Mouse (Mus musculus) E14TG2a.4 (cell line): ENCODE data around the gene Rbfox1.

Experiments
- H3K27me3 ChIP-seq: 2 replicates; pipeline ENCODE4 v1.6.1; 2014; ENCODE audit warnings: low read length, control low read depth; ENCODE audit not compliant: insufficient read depth
- H3K36me3 ChIP-seq: 2 replicates; pipeline ENCODE4 v1.6.1; 2014; ENCODE audit warnings: low read length, control low read depth; ENCODE audit not compliant: insufficient read depth
- H3K4me1 ChIP-seq: replicated peaks from 2 replicates; pipeline ENCODE4 v1.6.1; 2014; ENCODE audit warnings: low read depth, low read length, control low read depth
- H3K4me3 ChIP-seq: replicated peaks from 2 replicates; pipeline ENCODE4 v1.5.1; 2014; ENCODE audit warnings: mild to moderate bottlenecking, low read length
- H3K9me3 ChIP-seq: 2 replicates; pipeline ENCODE4 v1.6.1; 2014; ENCODE audit warnings: low read length, control low read depth
- CTCF ChIP-seq: conservative IDR thresholded peaks from 2 replicates; pipeline ENCODE4 v1.5.1; 2014; ENCODE audit warnings: low read length
- NANOG ChIP-seq: IDR thresholded peaks from 2 replicates; pipeline ENCODE4 v1.6.1; 2014; ENCODE audit warnings: borderline replicate concordance, low read length, mixed read lengths
- POU5F1 ChIP-seq: IDR thresholded peaks from 2 replicates; pipeline ENCODE4 v1.6.1; 2014; ENCODE audit warnings: low read length, borderline replicate concordance

The Rbfox1 gene

DNA sequence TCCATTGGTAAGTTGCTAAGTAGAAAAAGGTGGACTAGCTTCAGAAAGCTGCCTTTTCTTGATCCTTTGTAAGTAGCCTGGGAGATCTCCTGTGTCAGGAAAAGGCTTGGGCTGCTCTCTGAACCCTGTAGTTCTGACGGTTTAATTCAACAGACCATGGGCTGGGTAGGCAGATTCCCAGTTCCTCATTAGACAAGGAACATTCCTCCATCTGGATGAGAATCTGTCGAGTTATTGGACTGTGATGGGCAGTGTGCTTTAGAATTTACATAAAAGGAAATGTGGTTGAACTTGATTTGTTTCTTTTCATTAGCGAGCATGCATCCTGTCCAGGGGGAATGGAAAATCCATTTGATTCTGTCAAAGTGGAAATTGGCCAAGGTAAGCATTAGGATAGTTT is 68.0 kb downstream of the Rbfox1 start:
- Histone ChIP-seq H3K9me3 (no peaks in the 10 kb centered on the region), H3K4me3 (no peak overlapping the region), H3K27me3 (no peaks in the 10 kb centered on the region), H3K36me3 (no peaks in the 10 kb centered on the region), H3K4me1 (no peaks in the 10 kb centered on the region)
- TF ChIP-seq CTCF = no peak
- no peak for TF ChIP-seq NANOG
- TF ChIP-seq POU5F1 = no peak

DNA sequence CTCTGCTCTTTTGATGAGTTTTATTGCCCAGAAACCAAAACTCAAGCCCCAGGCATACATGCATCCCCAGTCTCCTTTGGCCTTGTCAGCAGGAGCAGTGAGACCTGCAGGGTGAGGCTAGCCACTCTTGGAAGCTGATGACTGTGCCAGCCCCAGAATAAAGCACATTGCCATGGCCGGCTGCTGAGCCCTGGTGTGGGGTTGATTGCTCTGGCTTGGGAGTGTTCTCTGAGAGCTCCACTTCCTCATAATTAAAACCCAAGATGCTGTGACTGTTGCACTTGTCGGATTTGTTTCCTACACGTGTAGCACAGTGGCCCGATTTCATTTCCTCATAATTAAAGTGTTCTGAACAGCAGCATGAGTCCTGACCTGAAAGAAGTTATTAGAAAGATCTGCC is 72.3 kb downstream of the Rbfox1 start:
- no peaks in the 10 kb centered on the region for H3K36me3 ChIP-seq
- no peaks in the 10 kb centered on the region for H3K4me1 ChIP-seq
- no peak for TF ChIP-seq POU5F1
- no peak for TF ChIP-seq NANOG
- TF ChIP-seq CTCF = no peak
- H3K27me3 ChIP-seq = no peaks in the 10 kb centered on the region
- no peaks in the 10 kb centered on the region for H3K9me3 ChIP-seq
- no peak overlapping the region for H3K4me3 ChIP-seq

DNA sequence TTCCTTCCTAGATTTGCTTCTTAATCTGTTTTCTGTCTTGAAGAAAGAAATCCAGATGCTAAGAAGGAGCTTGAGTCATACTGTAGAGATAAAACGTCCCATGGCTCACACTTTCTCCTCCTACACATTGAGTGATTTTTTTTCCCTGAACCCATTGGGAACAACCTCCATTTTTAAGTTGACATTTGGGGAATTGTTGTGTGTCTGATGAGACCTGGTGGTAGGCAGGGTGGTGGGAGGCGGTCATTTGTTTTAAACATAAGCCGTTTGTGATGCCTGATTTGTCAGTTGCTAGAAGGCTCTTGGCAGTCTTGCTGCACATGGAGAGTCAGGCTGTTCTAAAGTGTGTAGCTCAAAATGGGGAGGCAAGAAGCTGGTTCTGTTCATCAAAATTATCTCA is 76.6 kb downstream of the Rbfox1 start:
- no peak overlapping the region for H3K4me3 ChIP-seq
- no peaks in the 10 kb centered on the region for H3K4me1 ChIP-seq
- no peaks in the 10 kb centered on the region for H3K27me3 ChIP-seq
- TF ChIP-seq NANOG (no peak), CTCF (no peak), POU5F1 (no peak)
- H3K36me3 ChIP-seq = no peaks in the 10 kb centered on the region
- H3K9me3 ChIP-seq = no peaks in the 10 kb centered on the region

DNA sequence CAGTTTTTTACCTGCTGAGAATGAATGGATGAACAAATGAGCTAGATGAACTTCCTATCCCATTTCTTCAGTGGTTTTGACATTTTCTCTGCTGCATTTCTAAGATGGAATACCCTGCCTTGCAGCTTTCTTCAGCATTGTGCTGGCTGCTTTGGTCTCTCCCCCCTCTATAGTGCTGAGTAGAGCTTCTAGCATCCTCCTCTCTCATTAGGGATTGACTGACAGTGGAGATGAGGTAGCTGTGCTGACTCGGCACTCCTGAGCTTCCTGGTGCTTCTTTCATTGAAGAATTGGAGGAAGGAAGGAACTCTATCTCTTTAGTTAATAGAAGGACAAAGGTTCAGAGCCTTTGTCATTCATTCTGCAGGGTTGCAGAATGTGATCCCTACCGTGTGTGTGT is 89.0 kb downstream of the Rbfox1 start:
- no peaks in the 10 kb centered on the region for H3K9me3 ChIP-seq

DNA sequence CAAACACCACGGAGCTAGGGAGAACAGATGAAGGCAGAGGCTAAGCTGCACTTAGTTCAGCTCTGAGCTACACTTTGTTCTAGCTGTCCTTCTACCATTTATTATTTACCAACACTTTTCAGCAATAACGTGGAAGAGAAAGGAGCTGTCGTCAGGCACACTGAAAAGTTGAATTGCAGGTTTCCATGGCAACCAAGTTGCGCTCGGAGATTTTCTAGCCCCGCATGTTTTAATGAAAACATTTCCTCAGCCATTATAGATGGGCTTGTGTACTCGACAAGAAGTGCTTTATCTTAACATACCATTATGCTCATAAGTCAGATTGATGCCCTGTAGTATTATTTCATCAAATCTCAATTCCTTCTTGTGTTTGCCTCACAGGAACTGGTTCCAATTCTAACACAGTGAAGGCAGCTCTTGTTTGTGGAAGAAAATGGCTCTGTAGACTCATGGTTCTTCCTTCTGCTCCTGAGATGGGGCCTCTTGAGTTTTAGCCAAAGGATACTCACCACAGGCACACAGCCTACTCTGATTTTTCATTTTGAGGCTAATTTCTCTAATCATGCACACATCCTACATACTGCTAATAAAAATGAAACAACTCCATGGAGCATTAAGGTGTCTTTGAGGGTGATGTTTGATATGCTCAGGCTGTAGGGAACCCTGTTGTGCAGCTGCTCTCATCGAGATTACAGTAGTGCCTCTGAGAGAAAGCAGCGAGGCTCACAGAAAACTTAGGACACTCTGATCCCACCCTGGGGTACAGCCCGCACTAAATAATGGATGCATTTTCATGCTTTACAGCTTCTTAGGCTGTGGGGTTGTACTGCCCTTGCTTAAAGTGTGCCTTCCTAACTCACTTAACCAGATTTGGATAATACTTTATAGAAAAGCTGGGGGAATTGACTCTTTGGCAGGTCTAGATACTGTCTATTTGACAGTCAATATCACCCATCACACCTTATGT is 107.2 kb downstream of the Rbfox1 start:
- no peaks in the 10 kb centered on the region for H3K36me3 ChIP-seq
- no peaks in the 10 kb centered on the region for H3K4me1 ChIP-seq
- no peak for TF ChIP-seq POU5F1
- no peak for TF ChIP-seq CTCF
- TF ChIP-seq NANOG = no peak
- H3K9me3 ChIP-seq = no peaks in the 10 kb centered on the region
- no peak overlapping the region for H3K4me3 ChIP-seq
- H3K27me3 ChIP-seq = no peaks in the 10 kb centered on the region

More for the DNA sequence above, 89.0 kb downstream of the Rbfox1 start:
- Histone ChIP-seq H3K4me3 (no peak overlapping the region), H3K4me1 (no peaks in the 10 kb centered on the region), H3K27me3 (no peaks in the 10 kb centered on the region), H3K36me3 (no peaks in the 10 kb centered on the region)
- TF ChIP-seq CTCF = no peak
- TF ChIP-seq NANOG = no peak
- TF ChIP-seq POU5F1 = no peak

DNA sequence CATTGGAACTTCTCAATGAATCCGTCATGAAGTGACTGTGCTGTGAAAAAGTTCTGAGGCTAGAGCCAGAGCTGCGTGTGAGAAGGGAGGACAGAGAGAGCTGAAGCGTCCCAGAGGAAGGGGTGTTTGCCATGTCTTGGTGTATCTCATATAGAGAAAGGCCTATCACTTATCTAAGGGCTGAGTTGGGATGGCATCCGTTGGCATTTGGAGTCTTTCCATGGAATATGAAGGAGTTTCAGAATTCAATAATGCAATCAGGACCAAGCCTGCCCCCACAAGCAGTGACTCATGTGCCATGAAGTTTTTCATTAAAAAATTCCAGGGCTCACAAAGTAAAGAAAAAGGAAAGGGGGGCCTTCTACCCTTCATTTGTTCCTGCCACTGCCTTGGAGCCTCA is 112.0 kb downstream of the Rbfox1 start:
- H3K4me3 ChIP-seq = no peak overlapping the region
- TF ChIP-seq POU5F1 (no peak), NANOG (no peak), CTCF (no peak)
- H3K9me3 ChIP-seq = no peaks in the 10 kb centered on the region
- no peaks in the 10 kb centered on the region for H3K27me3 ChIP-seq
- no peaks in the 10 kb centered on the region for H3K4me1 ChIP-seq
- H3K36me3 ChIP-seq = no peaks in the 10 kb centered on the region

DNA sequence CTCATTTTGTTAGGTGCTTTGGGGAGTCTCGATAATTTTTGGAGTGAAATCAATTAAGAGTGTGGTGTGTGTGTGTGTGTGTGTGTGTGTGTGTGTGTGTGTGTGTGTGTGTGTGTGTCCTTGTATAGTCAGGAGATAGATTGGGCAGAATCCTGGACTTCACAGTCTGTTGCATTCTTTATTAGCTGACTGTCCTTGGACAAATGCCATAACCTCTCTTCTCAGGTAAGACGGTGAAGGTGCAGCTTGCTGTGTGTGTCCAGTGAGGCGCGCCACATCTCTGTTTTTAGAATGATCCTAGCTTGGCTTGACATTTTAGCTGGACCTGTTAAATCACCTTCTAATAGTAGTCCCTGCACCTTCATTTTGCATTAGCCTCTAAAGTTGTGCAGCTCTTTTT is 112.5 kb downstream of the Rbfox1 start:
- H3K4me3 ChIP-seq = no peak overlapping the region
- H3K4me1 ChIP-seq = no peaks in the 10 kb centered on the region
- TF ChIP-seq POU5F1 (no peak), NANOG (no peak), CTCF (no peak)
- H3K36me3 ChIP-seq = no peaks in the 10 kb centered on the region
- H3K9me3 ChIP-seq = no peaks in the 10 kb centered on the region
- no peaks in the 10 kb centered on the region for H3K27me3 ChIP-seq

DNA sequence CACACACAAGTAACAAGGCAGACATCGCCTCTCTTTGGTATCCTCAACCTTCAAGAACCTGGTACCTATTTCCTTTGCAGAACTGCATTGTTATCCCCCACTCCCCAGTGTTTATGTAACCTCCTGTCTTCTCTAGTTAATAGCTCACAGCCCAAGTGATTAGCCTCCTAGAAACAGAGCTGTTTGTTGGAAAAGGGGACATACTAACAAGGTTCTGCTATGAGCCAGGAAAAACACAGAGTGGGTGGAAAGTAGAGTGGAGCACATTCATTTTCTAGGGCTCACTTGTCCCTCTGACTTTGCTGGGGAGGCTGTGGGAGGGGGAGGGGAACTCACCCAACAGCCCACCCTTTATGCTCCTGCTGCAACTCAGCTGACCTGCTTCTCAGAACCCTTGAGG is 114.9 kb downstream of the Rbfox1 start:
- H3K4me1 ChIP-seq = no peaks in the 10 kb centered on the region
- TF ChIP-seq CTCF = no peak
- no peak for TF ChIP-seq NANOG
- TF ChIP-seq POU5F1 = no peak
- no peak overlapping the region for H3K4me3 ChIP-seq

More for the DNA sequence above, 114.9 kb downstream of the Rbfox1 start:
- Histone ChIP-seq H3K36me3 (no peaks in the 10 kb centered on the region), H3K27me3 (no peaks in the 10 kb centered on the region), H3K9me3 (no peaks in the 10 kb centered on the region)
